Mouse (Mus musculus) G1E (cell line): ENCODE measurements at regions not wholly inside any gene's neighbourhood (a gene's known extent, or its start where the extent isn't known, plus 50 kb on each side); places are given as distances from the start of the nearest gene placed in this dataset.

Source experiments
- ATAC-seq: 2 replicates; pipeline ENCODE4 v1.8.0; 2016; ENCODE audit warnings: mild to moderate bottlenecking; ENCODE audit not compliant: insufficient number of reproducible peaks, poor library complexity, low FRiP score, severe bottlenecking; ENCODE audit errors: extremely low read depth
- DNase-seq: peaks from one replicate; pipeline ENCODE4 v3.0.0; 2012; ENCODE audit warnings: low spot score
- H3K27me3 ChIP-seq: 2 replicates; pipeline ENCODE4 v1.6.1; 2012; ENCODE audit warnings: mild to moderate bottlenecking, low read length, inconsistent platforms; ENCODE audit not compliant: insufficient read depth
- H3K36me3 ChIP-seq: replicated peaks from 2 replicates; pipeline ENCODE3; 2012; ENCODE audit warnings: mild to moderate bottlenecking, inconsistent platforms
- H3K4me1 ChIP-seq: 2 replicates; pipeline ENCODE4 v1.6.1; 2012; ENCODE audit warnings: low read depth, low read length, inconsistent platforms, mixed read lengths; ENCODE audit not compliant: insufficient read depth
- H3K4me3 ChIP-seq: 2 replicates; pipeline ENCODE4 v1.5.1; 2012; ENCODE audit warnings: low read depth, mild to moderate bottlenecking, inconsistent platforms, low read length, moderate library complexity, mixed read lengths
- H3K9me3 ChIP-seq: replicated peaks from 2 replicates; pipeline ENCODE4 v1.6.1; 2012; ENCODE audit warnings: inconsistent platforms
- CTCF ChIP-seq: IDR thresholded peaks from 2 replicates; pipeline ENCODE4 v1.5.1; 2012; ENCODE audit warnings: low read depth, low read length, inconsistent platforms, mixed read lengths
- GATA1 ChIP-seq: IDR thresholded peaks from 2 replicates; pipeline ENCODE4 v1.6.1; 2012; ENCODE audit warnings: borderline replicate concordance, low read length, inconsistent platforms, mixed read lengths
- GATA2 ChIP-seq: IDR thresholded peaks from 2 replicates; pipeline ENCODE4 v1.6.1; 2012; ENCODE audit warnings: low read depth, low read length, inconsistent platforms, borderline replicate concordance
- POLR2AphosphoS5 ChIP-seq: IDR thresholded peaks from 2 replicates; pipeline ENCODE4 v1.6.1; 2012; ENCODE audit warnings: low read depth, low read length, inconsistent platforms; ENCODE audit not compliant: insufficient replicate concordance
- TAL1 ChIP-seq: conservative IDR thresholded peaks from 2 replicates; pipeline ENCODE4 v1.6.1; 2012; ENCODE audit warnings: low read depth, low read length, inconsistent platforms, mixed read lengths

DNA sequence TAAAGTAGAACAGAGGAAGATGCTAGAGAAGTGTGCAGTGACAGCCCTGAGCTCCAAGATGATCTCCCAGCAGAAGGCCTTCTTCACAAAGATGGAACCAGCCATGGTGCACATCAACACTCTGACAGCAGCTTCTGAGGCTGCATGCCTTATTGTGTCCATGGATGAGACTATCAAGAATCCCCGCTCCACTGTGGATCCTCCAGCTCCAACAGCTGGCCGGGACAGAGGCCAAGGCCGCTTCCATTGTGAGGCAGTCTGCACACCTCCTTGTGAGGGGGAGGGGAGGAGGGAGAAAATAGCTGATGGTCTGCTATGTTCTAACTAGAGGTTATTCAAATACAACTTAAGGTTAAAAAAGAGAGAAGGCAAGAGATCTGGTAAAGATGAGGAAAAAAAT is 231.4 kb upstream of the Rack1 start:
- no peak overlapping the region for H3K4me3 ChIP-seq
- no peaks in the 10 kb centered on the region for H3K9me3 ChIP-seq
- DNase-seq: no peak
- no peaks in the 10 kb centered on the region for H3K4me1 ChIP-seq
- no peaks in the 10 kb centered on the region for H3K36me3 ChIP-seq
- no peak for TF ChIP-seq GATA2
- no peak for TF ChIP-seq GATA1
- no peak for TF ChIP-seq CTCF
- TF ChIP-seq POLR2AphosphoS5: no peak
- no peak for TF ChIP-seq TAL1
- no peaks in the 10 kb centered on the region for H3K27me3 ChIP-seq
- no peak for ATAC-seq

DNA sequence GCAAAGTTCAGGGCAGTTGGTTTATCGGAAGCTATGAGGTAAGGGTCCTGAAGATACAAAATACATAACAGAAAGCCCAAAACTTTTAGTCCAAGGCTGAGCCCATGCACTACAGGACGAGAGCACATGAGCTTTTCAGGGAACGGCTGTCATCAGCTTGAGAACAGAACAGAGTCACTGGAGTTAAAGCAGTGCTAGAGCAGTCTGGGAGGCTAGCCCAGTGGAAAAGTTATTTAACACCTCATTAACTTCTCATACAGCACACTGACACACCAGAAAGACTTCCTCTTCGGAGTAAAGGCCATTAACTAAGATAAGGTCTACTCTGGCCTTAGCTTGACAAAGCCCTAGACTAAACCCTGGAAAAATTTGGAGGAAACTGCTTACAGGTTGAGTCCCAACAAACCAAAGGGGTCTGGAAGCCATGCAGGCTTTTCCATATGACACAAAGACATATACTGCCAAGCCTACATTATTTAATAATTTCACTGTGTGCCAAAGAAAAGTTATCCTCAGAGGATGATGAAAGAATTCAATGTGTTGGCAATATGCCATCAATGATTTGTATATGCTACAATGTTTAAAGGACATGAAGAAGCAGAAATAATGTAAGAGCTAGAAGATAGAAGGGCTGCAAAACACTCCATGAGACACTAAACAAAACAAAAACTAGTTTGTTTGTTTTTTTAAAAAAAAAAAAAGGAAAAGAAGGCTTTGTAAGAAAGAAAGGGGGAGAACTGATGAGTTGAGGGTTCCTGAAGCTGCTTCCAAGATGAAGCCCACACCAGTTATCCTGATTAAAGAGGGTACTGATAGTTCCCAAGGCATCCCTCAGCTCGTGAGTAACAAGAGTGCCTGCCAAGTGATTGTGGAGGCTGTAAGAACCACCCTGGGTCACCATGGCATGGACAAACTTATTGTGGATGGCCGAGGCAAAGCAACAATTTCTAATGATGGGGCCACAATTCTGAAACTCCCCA is 232.3 kb upstream of the Rack1 start:
- no peak overlapping the region for H3K4me3 ChIP-seq
- H3K36me3 ChIP-seq: no peaks in the 10 kb centered on the region
- H3K4me1 ChIP-seq: no peaks in the 10 kb centered on the region
- no peaks in the 10 kb centered on the region for H3K27me3 ChIP-seq
- ATAC-seq (no peak), DNase-seq (no peak)
- no peaks in the 10 kb centered on the region for H3K9me3 ChIP-seq
- TF ChIP-seq CTCF: no peak
- no peak for TF ChIP-seq TAL1

DNA sequence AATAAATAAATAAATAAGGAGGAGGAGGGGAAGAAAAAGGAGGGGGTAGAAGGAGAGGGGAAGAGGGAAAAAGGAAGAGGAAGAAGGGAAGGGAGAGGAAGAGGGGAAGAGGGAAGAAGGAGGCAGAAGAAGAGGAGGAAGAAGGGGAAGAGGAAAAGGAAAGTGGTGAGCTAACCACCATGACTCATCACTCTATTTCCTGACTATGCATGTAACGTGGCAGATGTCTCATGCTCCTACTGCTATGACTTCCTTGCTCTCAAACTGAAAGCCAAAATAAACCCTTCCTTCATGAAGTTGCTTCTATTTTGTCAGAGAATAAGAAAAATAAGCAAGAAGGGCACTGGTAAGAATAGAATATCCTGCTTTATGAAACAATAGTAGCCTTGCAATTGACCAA is 242.1 kb upstream of the Rack1 start:
- Histone ChIP-seq H3K9me3 (no peaks in the 10 kb centered on the region), H3K27me3 (no peaks in the 10 kb centered on the region), H3K4me3 (no peak overlapping the region), H3K36me3 (no peaks in the 10 kb centered on the region), H3K4me1 (no peaks in the 10 kb centered on the region)
- no peak for DNase-seq
- TF ChIP-seq POLR2AphosphoS5 (no peak), GATA2 (no peak), CTCF (no peak), GATA1 (no peak), TAL1 (no peak)
- ATAC-seq: no peak

DNA sequence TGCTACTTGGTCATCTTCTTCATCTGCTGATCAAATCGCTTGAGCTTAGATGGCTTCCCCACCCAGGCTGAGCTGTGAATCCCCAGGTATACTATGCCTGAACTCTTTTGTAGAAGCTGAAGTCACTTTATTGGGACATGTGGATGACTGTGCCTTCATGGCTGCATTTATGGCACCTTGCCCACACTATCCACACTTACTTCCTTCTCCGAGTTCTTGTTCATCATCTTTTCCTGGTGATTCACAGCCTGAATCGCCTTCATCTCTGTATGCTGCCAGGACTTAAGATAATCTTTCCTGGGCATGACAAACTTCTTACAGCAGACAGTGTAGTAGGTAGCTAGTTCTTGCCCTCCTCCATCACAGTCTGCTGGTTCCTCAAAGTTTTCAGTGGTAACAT is 248.1 kb upstream of the Rack1 start:
- Histone ChIP-seq H3K4me3 (no peak overlapping the region), H3K9me3 (no peaks in the 10 kb centered on the region), H3K36me3 (no peaks in the 10 kb centered on the region), H3K4me1 (no peaks in the 10 kb centered on the region), H3K27me3 (no peaks in the 10 kb centered on the region)
- TF ChIP-seq TAL1: no peak
- no peak for TF ChIP-seq CTCF
- no peak for TF ChIP-seq POLR2AphosphoS5
- TF ChIP-seq GATA2: no peak
- no peak for TF ChIP-seq GATA1
- ATAC-seq: no peak
- no peak for DNase-seq

DNA sequence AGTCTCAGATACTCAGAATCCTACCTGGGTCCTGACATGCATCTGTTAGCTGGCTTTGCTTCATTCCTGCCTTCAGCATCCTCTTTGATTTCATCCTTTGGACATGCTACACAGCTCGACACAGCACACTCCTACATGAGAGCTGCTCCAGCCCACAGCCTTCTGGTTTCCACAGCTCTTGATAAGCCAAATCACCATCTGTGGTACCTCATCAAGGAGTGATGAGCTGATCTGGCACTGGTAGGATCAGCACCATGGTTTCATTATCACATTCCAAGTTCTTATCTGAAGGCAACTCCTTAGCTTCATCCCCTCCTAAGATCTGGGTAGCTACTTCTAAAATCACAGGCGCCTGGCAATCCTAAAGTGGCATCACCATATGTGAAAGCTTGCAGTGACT is 248.9 kb upstream of the Rack1 start:
- no peak for TF ChIP-seq TAL1
- DNase-seq: no peak
- ATAC-seq: no peak
- H3K9me3 ChIP-seq: no peaks in the 10 kb centered on the region
- H3K4me3 ChIP-seq: no peak overlapping the region
- H3K4me1 ChIP-seq: no peaks in the 10 kb centered on the region
- H3K27me3 ChIP-seq: no peaks in the 10 kb centered on the region
- H3K36me3 ChIP-seq: no peaks in the 10 kb centered on the region

DNA sequence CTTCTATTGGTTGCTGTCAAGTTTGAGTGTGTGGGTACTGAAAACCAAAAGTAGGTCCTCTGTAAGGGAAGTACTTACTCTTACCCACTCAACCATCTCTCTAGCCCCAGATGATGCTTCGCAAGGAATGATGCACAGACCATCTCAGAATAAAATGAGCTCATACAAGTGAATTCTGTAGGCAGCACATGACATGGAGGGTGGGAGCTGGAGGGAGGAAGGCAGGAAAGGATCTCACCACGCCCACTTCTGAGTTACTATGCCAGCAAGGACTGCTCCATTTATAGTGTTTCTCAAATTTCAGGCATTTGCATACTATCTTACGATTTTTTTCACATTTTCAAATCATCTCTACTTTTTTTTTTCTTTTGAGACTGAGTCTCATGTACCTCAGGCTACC is 273.8 kb upstream of the Rack1 start:
- Histone ChIP-seq H3K4me1 (no peaks in the 10 kb centered on the region), H3K36me3 (no peaks in the 10 kb centered on the region), H3K27me3 (no peaks in the 10 kb centered on the region), H3K4me3 (no peak overlapping the region), H3K9me3 (no peaks in the 10 kb centered on the region)
- no peak for TF ChIP-seq CTCF
- no peak for TF ChIP-seq GATA2
- TF ChIP-seq POLR2AphosphoS5: no peak
- no peak for TF ChIP-seq TAL1
- TF ChIP-seq GATA1: no peak
- ATAC-seq (no peak), DNase-seq (no peak)
